Mouse (Mus musculus) kidney, embryonic 15.5 days (tissue): ENCODE results near the gene Mitf. TPM values are rescaled to one million over a fixed set of nuclear protein-coding genes. Genes with fewer than 3 reads are reported as not detected.

Experiments used
- ATAC-seq: fragments of 200-750 bp; cut with Nextera tagmentation; replicated peaks from 2 replicates; pipeline ENCODE4 v1.8.0; 2017; ENCODE audit warnings: moderate TSS enrichment; ENCODE audit not compliant: low FRiP score
- H3K27ac ChIP-seq: fragments of 300-500 bp; sonication (generic); 2 replicates; pipeline ENCODE4 v1.5.1; 2015; ENCODE audit warnings: mild to moderate bottlenecking, inconsistent platforms
- H3K27me3 ChIP-seq: fragments of 300-500 bp; sonication (generic); 2 replicates; pipeline ENCODE4 v1.6.1; 2015; ENCODE audit warnings: inconsistent platforms
- H3K36me3 ChIP-seq: fragments of 300-500 bp; sonication (generic); 2 replicates; pipeline ENCODE4 v1.6.1; 2015; ENCODE audit warnings: inconsistent platforms
- H3K4me1 ChIP-seq: fragments of 300-500 bp; sonication (generic); 2 replicates; pipeline ENCODE4 v1.6.1; 2015; ENCODE audit warnings: inconsistent platforms
- H3K4me2 ChIP-seq: fragments of 300-500 bp; sonication (generic); 2 replicates; pipeline ENCODE4 v1.6.1; 2015; ENCODE audit warnings: moderate library complexity, mild to moderate bottlenecking, inconsistent platforms
- H3K4me3 ChIP-seq: fragments of 300-500 bp; sonication (generic); replicated peaks from 2 replicates; pipeline ENCODE4 v1.5.1; 2015; ENCODE audit warnings: mild to moderate bottlenecking, inconsistent platforms
- H3K9ac ChIP-seq: fragments of 300-500 bp; sonication (generic); 2 replicates; pipeline ENCODE4 v1.6.1; 2015; ENCODE audit warnings: mild to moderate bottlenecking, inconsistent platforms
- H3K9me3 ChIP-seq: fragments of 300-500 bp; sonication (generic); replicated peaks from 2 replicates; pipeline ENCODE4 v1.6.1; 2016; ENCODE audit warnings: inconsistent platforms
- WGBS: fragments of 180-500 bp; shearing (Covaris S2); methylation state at CpG from one replicate; pipeline ENCODE4 v1.1.7; 2015; ENCODE audit warnings: mixed read lengths; 5-methylcytosine and 5-hydroxymethylcytosine counted together
- polyA plus RNA-seq: library from polyadenylated mRNA; unstranded; fragments of >200 nt; fragmentation: Nextera tagmentation; extraction: Ambion mirVana; gene quantifications from 2 replicates; pipeline ENCODE4 v1.2.1, GENCODE M21; 2015

The Mitf gene
- polyA plus RNA-seq, 1 experiment from 2014 or later: 3.4 TPM

GRCm38 (mm10) chr6:97956636-97957035, 149.8 kb downstream of the Mitf start:
- WGBS: 55% methylated on average over 10 of the region's 10 CpGs

GRCm38 (mm10) chr6:97958276-97958675, 151.4 kb downstream of the Mitf start:
- Histone ChIP-seq H3K9ac (no peak overlapping the region), H3K4me1 (peaks cover 22% of the 10 kb centered on the region), H3K4me3 (no peak overlapping the region), H3K27me3 (no peaks in the 10 kb centered on the region), H3K9me3 (no peaks in the 10 kb centered on the region), H3K27ac (peak overlapping the region; percentile 71), H3K4me2 (no peak overlapping the region), H3K36me3 (no peaks in the 10 kb centered on the region)
- WGBS: 71% methylated on average over 4 of the region's 4 CpGs
- peak; percentile 88 for ATAC-seq

More at GRCm38 (mm10) chr6:97956636-97957035, 149.8 kb downstream of the Mitf start:
- Histone ChIP-seq H3K27me3 (no peaks in the 10 kb centered on the region), H3K36me3 (no peaks in the 10 kb centered on the region), H3K9me3 (no peaks in the 10 kb centered on the region), H3K4me2 (no peak overlapping the region), H3K4me1 (peaks cover 15% of the 10 kb centered on the region; the same call in 1 of the 2 replicates), H3K27ac (peak overlapping the region; percentile 70), H3K4me3 (no peak overlapping the region), H3K9ac (no peak overlapping the region)
- no peak for ATAC-seq

DNA sequence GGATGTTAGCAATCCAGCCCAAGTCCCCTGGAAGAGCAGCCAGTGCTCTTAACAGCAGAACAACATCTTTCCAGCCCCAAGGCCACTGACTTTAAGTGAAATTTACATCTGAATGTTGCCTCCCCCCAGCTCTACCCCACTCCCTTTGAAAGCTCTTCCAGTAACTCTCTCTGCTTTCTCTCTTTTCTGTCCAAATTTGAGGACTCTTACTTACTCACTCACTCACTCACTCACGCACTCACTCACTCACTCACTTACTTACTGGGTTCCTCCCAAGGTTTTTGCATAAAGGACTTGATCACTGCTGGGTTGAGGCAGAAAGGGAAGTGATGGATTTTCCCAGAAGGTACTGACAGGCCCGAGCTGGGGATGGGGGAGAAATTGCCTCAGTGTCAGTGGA, 154.9 kb downstream of the Mitf start:
- H3K4me1 ChIP-seq: peaks cover 27% of the 10 kb centered on the region
- no peaks in the 10 kb centered on the region for H3K36me3 ChIP-seq
- no peaks in the 10 kb centered on the region for H3K9me3 ChIP-seq
- H3K4me3 ChIP-seq: no peak overlapping the region
- no peak overlapping the region for H3K4me2 ChIP-seq
- H3K27me3 ChIP-seq: no peaks in the 10 kb centered on the region
- ATAC-seq: no peak
- 36% methylated on average over 2 of the region's 2 CpGs for WGBS
- no peak overlapping the region for H3K27ac ChIP-seq
- no peak overlapping the region for H3K9ac ChIP-seq

DNA sequence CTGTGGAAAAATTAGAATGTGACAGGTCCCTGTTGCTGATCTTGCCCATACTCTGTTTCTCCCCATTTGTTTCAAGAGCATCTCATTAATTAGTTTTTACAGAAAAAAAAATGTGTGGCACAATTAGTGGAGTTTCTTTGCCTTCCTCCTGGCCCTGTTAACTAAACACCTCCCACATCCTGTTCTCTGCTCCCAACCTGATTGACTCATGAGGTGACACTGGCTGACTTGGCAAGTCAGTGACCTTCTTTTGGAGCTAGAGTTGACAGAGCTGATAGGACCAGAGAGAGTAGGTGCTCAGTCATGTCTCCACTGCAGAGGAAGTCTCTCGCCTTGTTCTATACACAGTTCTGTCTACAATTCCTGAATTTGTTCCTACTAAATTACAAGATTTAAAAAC, 155.5 kb downstream of the Mitf start:
- no peak overlapping the region for H3K27ac ChIP-seq
- no peaks in the 10 kb centered on the region for H3K36me3 ChIP-seq
- H3K9ac ChIP-seq: no peak overlapping the region
- H3K4me1 ChIP-seq: peaks cover 25% of the 10 kb centered on the region
- no peaks in the 10 kb centered on the region for H3K27me3 ChIP-seq
- H3K9me3 ChIP-seq: no peaks in the 10 kb centered on the region
- H3K4me3 ChIP-seq: no peak overlapping the region
- ATAC-seq: no peak
- no peak overlapping the region for H3K4me2 ChIP-seq
- 41% methylated on average over 1 of the region's 1 CpGs for WGBS

- no peak overlapping the region for H3K9ac ChIP-seq
- 41% methylated on average over 3 of the region's 3 CpGs for WGBS
- peak; percentile 59 for ATAC-seq
- H3K9me3 ChIP-seq: no peaks in the 10 kb centered on the region
- H3K27me3 ChIP-seq: no peaks in the 10 kb centered on the region
- no peak overlapping the region for H3K4me2 ChIP-seq
- H3K36me3 ChIP-seq: no peaks in the 10 kb centered on the region
- H3K4me3 ChIP-seq: no peak overlapping the region
- H3K27ac ChIP-seq: peak overlapping the region; percentile 66; the same call in 1 of the 2 replicates
- peaks cover 18% of the 10 kb centered on the region for H3K4me1 ChIP-seq
Measured at GRCm38 (mm10) chr6:97964750-97965149, 157.9 kb downstream of the Mitf start.

DNA sequence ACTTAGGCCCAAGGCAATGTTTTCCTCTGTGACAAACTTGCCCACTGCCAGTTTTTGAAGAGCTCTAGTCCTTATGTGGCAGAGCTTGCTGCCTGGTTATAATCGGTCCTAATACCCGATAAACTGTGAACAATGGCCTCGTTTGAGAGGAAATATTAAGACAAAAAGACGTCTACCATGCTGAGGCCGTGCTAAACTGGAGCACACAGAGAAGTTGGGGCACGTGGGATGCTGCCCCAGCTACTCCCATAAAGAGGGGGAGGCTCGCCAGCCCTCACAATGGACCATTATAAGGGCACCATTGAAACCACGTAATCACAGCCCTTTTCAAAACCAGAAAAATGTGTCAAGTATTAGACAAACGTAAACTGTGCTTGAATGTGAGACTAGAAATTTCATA, 174.8 kb downstream of the Mitf start:
- no peak for ATAC-seq
- Histone ChIP-seq H3K4me3 (no peak overlapping the region), H3K4me1 (no peaks in the 10 kb centered on the region), H3K36me3 (no peaks in the 10 kb centered on the region), H3K9me3 (no peaks in the 10 kb centered on the region), H3K9ac (no peak overlapping the region), H3K4me2 (no peak overlapping the region), H3K27ac (no peak overlapping the region), H3K27me3 (no peaks in the 10 kb centered on the region)
- WGBS: 77% methylated on average over 9 of the region's 9 CpGs

- no peak overlapping the region for H3K4me2 ChIP-seq
- no peak overlapping the region for H3K4me3 ChIP-seq
- H3K9ac ChIP-seq: no peak overlapping the region
- no peak for ATAC-seq
- WGBS: 75% methylated on average over 9 of the region's 9 CpGs
- no peak overlapping the region for H3K27ac ChIP-seq
- no peaks in the 10 kb centered on the region for H3K36me3 ChIP-seq
- H3K4me1 ChIP-seq: 0 out of 2 replicates have a peak, but pooled peaks cover 3% of the 10 kb centered on the region
- H3K27me3 ChIP-seq: no peaks in the 10 kb centered on the region
- no peaks in the 10 kb centered on the region for H3K9me3 ChIP-seq
Measured at GRCm38 (mm10) chr6:97985658-97986057, 178.8 kb downstream of the Mitf start.

DNA sequence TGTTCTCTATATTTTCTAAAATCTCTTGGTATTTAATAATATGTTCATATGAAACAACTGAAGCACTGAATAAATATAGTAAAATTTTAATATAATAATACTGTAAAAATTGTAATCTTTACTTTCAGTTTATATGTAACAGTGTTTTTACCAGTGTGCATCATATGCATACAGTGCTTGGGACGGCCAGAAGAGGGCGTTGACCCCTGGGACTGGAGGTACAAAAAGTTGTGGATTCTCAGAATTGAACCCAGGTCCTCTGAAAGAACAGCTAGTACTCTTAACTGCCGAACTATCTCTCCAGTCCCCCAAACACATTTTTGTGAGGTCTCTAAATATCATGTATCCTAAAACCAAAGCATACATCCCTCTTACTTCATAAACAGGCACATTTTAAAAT, 179.6 kb downstream of the Mitf start:
- no peak overlapping the region for H3K27ac ChIP-seq
- ATAC-seq: no peak
- H3K9ac ChIP-seq: no peak overlapping the region
- H3K4me3 ChIP-seq: no peak overlapping the region
- no peaks in the 10 kb centered on the region for H3K9me3 ChIP-seq
- 81% methylated on average over 3 of the region's 3 CpGs for WGBS
- H3K27me3 ChIP-seq: no peaks in the 10 kb centered on the region
- no peak overlapping the region for H3K4me2 ChIP-seq
- 0 out of 2 replicates have a peak, but pooled peaks cover 3% of the 10 kb centered on the region for H3K4me1 ChIP-seq
- no peaks in the 10 kb centered on the region for H3K36me3 ChIP-seq

GRCm38 (mm10) chr6:97993507-97993906, 186.7 kb downstream of the Mitf start:
- H3K4me3 ChIP-seq: no peak overlapping the region
- 92% methylated on average over 12 of the region's 12 CpGs for WGBS
- ATAC-seq: no peak

DNA sequence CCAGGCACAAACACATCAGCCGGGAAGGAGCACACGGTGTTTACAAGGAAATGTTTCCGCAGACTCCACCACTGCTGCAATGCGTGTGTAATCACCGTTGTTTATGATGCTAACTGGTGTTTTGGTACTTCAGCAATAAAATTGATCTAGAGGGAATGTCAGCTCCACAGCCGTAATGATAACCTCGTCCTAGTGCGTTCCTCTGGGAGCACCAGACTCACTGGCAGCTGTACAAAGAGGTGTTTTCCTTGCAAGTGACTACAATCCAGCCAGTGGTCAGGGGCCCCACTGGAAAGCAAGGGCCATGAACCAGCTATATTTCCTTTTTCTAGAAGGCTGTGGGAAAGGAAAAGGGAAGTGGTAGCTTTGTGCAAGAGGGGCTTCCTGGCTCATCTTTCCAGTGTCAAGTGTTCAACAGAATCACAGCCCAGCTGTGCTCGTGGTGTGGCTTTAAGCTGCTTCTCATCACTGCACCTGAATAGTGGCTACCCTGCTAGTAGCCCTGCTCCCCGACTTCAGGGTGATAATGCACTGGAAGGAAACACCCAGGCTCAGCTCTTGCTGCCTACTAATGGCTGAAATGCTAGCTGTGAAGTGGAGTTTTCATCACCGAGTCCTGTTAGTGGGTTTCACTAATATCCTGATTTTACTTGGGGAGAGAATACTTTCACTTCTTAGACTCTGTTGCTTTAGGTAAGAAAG, 188.9 kb downstream of the Mitf start:
- H3K9ac ChIP-seq: no peak overlapping the region
- no peaks in the 10 kb centered on the region for H3K36me3 ChIP-seq
- no peaks in the 10 kb centered on the region for H3K9me3 ChIP-seq
- no peak overlapping the region for H3K4me3 ChIP-seq
- 0 out of 2 replicates have a peak, but pooled peaks cover 3% of the 10 kb centered on the region for H3K4me1 ChIP-seq
- 39% methylated on average over 11 of the region's 11 CpGs for WGBS
- no peak for ATAC-seq
- H3K4me2 ChIP-seq: no peak overlapping the region
- H3K27ac ChIP-seq: no peak overlapping the region
- no peaks in the 10 kb centered on the region for H3K27me3 ChIP-seq

More at GRCm38 (mm10) chr6:97993507-97993906, 186.7 kb downstream of the Mitf start:
- Histone ChIP-seq H3K9me3 (no peaks in the 10 kb centered on the region), H3K27me3 (no peaks in the 10 kb centered on the region), H3K27ac (no peak overlapping the region), H3K4me1 (0 out of 2 replicates have a peak, but pooled peaks cover 6% of the 10 kb centered on the region), H3K9ac (no peak overlapping the region), H3K4me2 (no peak overlapping the region), H3K36me3 (no peaks in the 10 kb centered on the region)

- no peaks in the 10 kb centered on the region for H3K4me1 ChIP-seq
- H3K4me2 ChIP-seq: no peak overlapping the region
- ATAC-seq: no peak
- H3K27me3 ChIP-seq: no peaks in the 10 kb centered on the region
- no peak overlapping the region for H3K4me3 ChIP-seq
- H3K9ac ChIP-seq: no peak overlapping the region
- 68% methylated on average over 4 of the region's 4 CpGs for WGBS
- H3K27ac ChIP-seq: no peak overlapping the region
- no peaks in the 10 kb centered on the region for H3K9me3 ChIP-seq
- no peaks in the 10 kb centered on the region for H3K36me3 ChIP-seq
Measured at GRCm38 (mm10) chr6:98001551-98001950, 194.7 kb downstream of the Mitf start.

- WGBS: 22% methylated on average over 3 of the region's 3 CpGs
- Histone ChIP-seq H3K4me2 (no peak overlapping the region), H3K9ac (no peak overlapping the region), H3K4me1 (no peaks in the 10 kb centered on the region), H3K36me3 (no peaks in the 10 kb centered on the region), H3K4me3 (no peak overlapping the region), H3K27me3 (no peaks in the 10 kb centered on the region), H3K27ac (no peak overlapping the region), H3K9me3 (no peaks in the 10 kb centered on the region)
- ATAC-seq: no peak
Measured at GRCm38 (mm10) chr6:98003114-98003513, 196.3 kb downstream of the Mitf start.

GRCm38 (mm10) chr6:98005566-98005965, 198.7 kb downstream of the Mitf start:
- H3K27ac ChIP-seq: no peak overlapping the region
- WGBS: 83% methylated on average over 1 of the region's 1 CpGs
- H3K36me3 ChIP-seq: no peaks in the 10 kb centered on the region

More at GRCm38 (mm10) chr6:98005566-98005965, 198.7 kb downstream of the Mitf start:
- ATAC-seq: no peak
- no peaks in the 10 kb centered on the region for H3K9me3 ChIP-seq
- H3K27me3 ChIP-seq: no peaks in the 10 kb centered on the region
- H3K4me1 ChIP-seq: no peaks in the 10 kb centered on the region
- H3K4me3 ChIP-seq: no peak overlapping the region
- no peak overlapping the region for H3K9ac ChIP-seq
- no peak overlapping the region for H3K4me2 ChIP-seq
